Mouse (Mus musculus) embryo, embryonic 11 days (tissue): ENCODE results near the gene Ifi211.
"Not testable (repeated sequence)": the region's sequence is repeated elsewhere in the genome, so short reads cannot be mapped to it uniquely, and the experiment has no call there.

Experiments used
- DNase-seq: peaks from one replicate; pipeline ENCODE4 v3.0.0-alpha.2; 2015

Gene Ifi211

DNA sequence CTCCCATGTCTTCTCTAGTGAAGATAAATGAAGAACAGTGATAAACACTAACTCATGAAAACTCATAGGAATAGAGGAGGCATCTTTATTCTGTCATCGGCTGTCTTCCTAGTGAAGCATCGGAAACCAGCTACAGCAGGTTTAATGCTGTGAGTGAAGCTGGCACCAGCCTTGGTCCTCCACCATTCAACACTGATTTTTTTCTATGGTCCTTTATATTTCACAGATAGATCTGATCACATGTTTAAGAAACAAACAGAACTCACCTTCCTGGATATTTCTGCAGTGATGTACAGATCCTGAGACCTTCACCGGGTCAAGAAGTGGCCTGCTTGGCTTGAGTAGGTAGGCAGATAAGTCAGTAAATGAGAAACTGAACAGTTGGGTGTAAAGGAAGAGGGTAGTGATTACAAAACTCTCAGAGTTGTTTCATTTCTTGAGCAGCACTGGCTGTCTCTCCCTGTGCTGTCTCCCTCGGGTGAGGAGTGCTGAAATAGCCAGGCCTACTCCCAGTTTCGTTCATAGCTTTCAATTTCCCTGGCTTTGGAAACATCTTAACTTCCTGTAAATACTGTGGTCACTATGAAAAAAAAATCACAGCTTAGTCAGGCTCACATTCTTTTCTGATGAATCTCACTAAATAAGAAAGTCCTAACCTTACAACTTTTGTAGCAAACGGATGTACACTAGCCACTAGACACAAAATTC is at the start of gene Ifi211:
Gene Ifi211 (minus strand): TSS at position 499 of the 708 bp plus-strand sequence.
- not testable (repeated sequence) for DNase-seq

DNA sequence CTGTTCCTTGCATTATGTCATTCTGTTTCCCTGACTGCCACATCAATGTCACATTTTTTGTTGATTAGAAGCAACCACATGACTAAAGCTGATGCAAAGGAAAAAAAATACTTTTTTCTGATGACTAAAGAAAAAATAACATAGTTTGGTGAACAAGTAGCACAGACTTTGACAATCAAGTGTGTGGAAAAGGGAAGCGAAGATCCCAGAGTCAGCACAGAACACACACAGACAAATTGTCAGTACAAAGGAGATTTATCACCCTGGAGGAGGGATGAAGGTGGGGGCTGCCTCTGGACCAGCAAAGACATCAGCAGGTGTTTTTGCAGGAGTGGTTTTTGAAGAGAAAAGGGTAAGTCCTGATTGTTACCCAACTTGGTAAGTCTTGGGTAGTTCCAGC is 48.6 kb upstream of the Ifi211 start:
- not testable (repeated sequence) for DNase-seq

DNA sequence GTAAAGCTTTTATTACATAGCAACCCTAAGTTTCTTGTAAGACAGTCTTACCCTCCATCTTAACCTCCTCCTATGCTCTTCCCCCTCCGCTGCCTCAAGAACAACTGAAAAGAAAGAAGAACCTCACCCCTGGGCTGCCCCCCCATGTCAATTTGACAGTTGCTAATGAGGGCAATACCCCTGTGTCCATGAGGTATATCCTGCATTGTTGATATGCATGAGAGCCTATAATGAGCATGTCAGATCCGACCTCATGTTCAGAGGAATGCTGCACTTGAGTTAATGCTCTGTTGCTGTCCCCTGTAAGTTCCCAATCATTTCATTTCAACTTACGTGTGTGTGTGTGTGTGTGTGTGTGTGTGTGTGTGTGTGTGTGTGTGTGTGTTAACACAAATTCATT is 47.2 kb upstream of the Ifi211 start:
- not testable (repeated sequence) for DNase-seq

DNA sequence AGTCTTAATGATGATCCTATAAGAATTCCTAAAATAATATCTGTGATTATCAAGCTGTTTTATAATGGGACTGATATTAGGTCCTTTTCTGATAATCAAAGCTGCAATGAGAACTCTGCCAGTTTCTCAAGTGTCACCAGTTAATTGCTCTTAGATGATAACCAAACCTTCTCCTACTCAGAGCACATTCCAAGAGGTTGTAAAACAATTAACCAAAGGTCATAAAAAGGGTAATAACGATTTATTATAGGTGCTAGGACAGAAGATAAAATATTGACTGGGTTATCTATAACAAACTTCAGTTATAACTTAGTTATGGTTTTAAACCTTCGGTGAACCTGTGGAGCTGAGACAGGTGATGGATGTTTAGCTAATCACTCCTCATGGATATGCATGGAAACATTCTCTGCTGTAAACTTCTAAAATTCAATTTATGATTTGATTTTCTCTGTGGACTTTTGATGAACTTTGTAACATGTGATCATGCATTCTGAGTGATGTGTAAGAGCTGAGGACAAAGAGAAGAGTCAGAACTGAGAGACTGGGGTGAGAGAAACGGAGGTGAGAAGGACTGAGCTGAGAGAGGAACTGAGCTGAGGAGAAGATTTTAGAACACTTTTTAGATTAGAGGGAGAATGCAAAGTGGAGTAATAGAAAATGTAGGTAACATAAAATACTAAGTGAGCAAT is 43.1 kb upstream of the Ifi211 start:
- not testable (repeated sequence) for DNase-seq

DNA sequence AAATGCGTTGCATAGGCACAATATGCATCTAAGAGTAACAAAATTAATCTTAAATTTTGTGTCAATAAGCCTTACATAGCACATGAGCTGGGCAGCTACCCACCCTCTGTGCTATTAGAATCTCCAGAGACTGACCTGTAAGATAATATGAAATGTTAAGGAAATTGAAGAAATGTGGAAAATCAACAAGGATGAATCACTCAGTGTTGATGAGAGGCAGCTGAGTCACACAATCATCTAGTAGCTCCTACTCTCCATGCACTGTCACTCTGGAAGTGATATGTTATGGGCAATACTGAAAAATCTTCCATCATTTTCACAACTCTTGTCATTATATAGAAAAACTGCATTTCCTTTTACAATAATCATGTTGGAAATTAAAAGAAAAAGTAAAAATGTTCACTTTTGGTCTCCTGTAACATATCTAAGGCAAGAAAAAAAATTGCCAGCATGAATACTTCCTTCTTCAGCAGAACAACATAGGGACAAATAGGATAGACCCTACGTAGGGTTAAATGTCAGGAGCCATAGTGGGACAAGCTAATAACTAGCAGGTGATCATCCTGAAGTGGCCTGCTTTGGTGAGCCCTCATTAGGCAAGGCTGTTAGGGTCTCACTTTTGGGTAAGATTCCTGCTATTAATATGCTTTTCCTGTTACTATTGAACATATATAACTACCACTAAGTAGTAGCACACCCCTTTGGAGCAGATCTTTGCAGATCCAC is 42.4 kb upstream of the Ifi211 start:
- DNase-seq, result no peak

DNA sequence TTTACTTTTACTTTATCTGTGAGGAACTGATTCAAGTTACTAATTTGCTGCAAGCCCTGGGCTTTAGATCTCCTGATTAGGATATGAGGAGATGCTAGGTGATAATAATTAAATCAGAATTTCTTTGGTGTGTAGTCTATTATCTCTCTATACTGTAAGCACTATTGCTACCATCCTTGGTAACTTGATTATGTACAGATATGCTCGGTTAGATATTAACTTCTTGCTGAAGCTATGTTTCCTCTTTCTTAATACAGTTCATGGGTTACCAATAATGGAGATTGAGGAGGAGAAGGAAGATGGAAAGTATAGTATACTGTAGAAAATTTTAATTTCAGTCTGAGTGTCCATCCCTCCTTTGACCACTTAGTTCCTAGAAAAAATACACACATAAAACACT is 40.7 kb upstream of the Ifi211 start:
- no peak for DNase-seq

DNA sequence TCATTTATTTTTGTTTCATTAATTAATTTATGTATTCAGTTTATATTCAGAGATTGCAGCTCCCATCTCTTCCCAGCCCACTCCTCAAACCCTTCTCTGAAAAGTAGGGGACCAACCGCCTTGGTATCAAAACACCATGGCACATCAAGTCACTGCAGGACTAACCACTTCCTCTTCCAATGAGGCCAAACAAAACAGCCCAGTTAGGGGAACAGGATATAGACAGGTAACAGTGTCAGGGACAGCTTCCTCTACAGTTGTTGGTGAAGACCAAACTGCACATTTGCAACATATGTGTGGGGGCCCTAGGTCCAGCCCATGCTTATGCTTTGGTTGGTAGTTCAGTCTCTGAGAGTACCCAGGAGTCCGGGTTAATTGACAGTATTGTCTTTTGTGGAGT is 36.2 kb upstream of the Ifi211 start:
- not testable (repeated sequence) for DNase-seq

DNA sequence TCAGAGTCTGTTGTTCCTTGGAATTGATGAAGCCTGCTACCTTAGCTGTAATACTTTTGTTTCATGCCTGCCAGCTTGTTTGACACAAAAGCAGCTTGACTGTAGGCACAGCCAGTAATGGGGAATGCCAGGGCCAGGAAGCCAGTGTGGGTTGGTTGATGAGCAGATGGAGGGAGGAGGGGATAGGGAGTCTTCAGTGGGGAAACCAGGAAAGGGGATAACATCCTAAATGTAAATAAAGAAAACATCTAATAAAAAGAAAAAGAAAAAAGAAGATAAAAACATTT is 29.9 kb upstream of the Ifi211 start:
- DNase-seq, result not testable (repeated sequence)

DNA sequence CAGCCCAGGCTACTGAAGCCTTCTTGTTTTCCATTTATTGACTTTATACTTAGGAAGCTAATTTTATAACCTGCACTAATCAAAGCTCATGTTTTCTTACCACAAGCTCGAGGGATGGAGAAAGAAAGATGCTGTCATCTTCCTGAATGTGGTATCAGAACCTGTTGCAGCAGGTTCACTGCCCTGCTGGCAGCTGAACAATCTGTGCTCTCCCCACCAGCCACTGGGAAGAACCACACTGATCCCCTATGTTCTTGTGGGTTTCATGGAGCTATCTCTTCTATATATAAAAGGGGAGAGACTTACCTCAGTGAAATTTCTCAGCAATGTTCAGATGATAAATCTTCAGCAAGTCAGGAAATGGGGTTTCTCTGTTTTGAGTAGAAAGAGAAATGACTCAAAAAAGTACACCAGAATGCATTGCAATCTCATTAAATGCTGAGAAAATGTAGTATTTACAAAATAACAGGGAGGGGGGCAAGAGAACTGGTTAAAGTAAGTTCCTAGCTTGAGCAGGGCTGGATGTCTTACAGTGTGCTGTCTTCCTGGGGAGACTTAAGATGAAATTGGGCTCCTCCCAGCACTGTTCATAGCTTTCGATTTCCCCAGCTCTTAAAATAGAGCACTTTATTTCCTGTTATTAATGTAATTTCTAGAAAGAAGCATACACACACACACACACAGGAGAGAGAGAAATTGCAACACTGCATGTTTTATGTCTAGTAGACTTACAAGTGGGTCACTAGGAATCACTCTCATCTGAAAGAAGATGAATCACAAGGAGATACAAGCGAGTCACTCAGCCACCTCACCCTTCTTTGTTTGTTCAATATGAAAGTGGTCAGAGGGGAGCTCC is 29.3 kb upstream of the Ifi211 start, which contains the start of the genes Mndal and Ifi203:
Gene Mndal (minus strand): TSS at position 568 of the 856 bp plus-strand sequence.
Gene Ifi203 (minus strand): TSS at position 749 of the 856 bp plus-strand sequence.
- DNase-seq, result not testable (repeated sequence)

DNA sequence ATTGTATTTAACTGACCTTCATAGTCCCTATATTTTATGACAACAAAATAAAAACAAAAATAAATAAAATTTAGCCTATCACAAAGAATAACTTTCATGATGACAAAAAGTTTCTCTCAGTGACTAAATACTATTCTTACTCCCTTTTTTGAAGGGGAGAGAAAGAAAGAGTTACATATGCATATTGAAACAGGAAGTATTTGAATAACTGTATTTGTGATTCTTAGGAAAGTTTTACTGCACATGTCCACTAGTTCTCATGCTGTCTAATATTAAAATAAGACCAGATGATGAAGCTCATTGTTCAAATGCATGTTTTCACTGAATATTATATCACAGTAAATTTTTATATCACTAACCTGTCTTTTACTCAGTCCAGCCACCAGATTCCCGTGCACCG is 28.7 kb upstream of the Ifi211 start:
- not testable (repeated sequence) for DNase-seq

DNA sequence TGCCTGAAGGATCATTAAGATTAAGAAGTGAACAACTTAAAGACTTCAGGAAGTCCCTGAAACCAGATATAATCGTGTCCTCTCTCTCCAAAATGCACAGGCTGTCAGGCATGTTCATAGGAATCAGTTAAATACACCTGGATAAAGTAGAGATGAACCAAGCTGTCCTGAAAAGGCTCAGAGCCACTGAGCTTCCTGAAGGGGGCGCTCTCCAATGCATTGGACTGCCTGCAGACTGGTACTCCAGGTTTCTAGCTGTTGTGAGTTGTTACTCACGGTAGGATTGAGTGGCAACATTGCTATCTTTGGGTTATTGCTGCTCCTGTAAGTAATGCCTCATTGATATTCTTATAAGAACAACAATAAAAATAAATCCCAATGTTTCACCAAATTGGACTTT is 6.4 kb upstream of the Ifi211 start:
- not testable (repeated sequence) for DNase-seq

DNA sequence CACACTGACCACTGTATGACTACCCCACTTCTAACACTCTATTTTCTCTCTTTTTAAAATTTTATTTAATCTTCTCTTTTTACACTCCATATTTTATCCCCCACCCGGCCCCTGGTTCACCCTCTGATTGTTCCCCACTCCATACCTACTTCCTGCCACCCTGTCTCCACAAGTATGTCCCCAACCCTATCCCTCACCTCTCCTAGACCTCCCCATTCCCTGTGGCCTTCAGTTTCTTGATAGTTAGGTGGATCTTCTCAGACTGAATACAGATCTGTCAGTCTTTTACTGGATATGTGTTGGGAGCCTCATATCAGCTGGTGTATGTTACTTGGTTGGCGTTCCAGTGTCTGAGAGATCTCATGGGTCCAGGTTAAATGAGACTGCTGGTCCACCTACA is 1.7 kb upstream of the Ifi211 start:
- DNase-seq, result no peak

DNA sequence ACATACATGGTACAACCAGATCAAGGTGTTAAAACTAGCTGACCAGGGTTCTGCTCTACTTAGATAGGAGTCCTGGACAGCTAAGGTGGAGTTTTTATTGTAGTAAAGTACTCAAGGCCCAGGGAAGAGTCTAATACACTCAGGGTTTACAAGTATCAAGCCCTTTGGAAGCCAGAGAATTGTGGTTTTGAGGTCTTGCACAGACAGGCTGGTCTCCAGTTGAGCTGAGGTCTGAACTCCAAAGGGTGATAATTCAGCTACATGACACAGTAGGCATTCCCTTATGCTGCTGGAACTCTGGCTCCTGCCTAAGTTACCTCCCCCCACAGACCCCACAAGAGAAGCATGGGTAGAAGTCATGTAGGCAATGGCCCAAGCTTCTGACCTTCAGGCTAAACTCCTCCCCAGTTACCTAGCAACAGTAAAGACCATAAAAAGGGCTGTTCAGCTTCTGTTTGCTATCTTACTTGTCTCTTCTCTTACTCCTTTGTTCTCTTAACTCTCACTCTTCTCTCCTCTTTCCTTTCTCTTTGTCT is 478 bp upstream of the Ifi211 start:
- not testable (repeated sequence) for DNase-seq

DNA sequence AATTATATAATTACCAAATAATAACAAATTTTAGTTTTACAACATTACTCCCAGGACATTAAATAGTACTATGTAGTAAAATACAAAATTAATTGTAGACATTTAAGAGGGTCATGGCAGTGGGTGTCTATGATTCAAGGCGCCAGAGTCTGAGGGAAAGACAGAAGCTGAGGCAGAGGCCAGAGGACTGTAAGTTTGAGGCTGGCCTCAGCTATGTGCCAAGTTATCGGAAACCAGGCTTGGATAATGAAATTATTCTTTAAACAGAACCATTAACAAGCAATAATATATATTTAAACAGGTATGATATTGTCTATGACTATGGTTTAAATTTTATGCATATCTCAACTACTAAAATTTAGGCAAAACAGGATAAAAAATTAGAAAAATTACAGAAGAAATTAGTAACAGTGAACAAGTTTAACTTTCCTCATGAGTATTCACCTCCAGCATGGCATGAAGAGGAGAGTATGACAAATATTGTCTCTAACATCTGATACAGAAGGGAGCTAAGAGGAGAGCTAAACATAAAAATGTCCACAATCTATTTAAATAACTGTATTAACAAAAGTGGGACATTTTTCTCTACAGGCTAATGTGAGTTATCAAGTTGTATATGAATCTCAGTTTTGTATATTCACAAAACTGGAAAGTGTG is 910 bp downstream of the Ifi211 start:
- no peak for DNase-seq

DNA sequence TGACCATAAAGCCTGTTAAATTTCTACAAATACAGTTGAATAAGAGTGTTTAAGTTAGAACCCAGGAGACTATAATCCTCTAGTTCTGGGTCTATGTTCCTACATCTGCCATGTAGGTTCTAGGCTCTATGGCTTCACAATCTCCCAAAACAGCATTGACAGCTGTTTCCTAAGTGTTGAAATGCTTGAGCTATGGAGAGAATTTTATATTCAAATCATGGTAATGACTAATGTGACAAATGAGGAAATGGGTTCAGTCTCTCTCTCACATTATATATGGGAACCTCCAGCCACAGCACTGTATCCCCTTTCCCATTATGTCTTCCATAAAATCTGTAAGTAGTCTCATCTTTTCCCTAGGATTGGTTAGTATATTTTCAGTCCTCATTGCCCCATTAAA is 4.5 kb downstream of the Ifi211 start:
- DNase-seq, result not testable (repeated sequence)

DNA sequence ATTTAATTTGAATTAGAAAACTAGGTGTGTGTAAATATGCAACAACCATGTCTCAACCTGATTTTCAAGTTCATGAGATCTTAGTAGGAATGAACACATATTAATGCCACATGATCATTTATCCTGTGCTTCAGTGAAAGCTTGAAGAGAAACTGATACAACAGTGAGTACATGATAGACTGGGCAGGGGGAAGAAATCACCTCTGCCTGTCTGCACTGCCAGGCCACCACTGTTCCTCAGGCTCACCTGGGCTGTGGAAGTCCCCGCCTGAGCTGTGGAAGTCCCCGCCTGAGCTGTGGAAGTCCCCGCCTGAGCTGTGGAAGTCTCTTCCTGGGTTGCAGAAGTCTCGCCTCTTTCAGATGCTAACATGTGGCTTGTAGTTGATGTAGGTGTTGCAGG is 7.0 kb downstream of the Ifi211 start:
- not testable (repeated sequence) for DNase-seq

DNA sequence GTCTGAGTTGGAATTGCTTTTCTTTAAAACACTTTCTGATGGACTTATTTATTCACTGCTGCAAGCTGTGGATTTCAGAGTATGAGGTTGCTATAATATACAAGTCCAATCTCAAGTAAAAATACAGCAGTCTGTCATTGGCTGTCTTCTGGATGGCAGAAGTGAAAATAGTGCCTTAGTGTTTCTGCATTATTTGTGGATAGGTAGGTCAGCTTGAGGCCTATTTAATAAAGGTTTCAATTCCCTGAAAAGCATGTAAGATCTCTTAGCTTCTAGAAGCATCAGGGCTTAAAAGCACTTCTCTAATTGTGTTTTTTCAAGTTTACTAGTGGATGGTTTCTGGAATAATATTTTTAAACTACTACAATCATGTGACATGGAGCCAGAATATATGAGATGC is 23.1 kb downstream of the Ifi211 start:
- not testable (repeated sequence) for DNase-seq

DNA sequence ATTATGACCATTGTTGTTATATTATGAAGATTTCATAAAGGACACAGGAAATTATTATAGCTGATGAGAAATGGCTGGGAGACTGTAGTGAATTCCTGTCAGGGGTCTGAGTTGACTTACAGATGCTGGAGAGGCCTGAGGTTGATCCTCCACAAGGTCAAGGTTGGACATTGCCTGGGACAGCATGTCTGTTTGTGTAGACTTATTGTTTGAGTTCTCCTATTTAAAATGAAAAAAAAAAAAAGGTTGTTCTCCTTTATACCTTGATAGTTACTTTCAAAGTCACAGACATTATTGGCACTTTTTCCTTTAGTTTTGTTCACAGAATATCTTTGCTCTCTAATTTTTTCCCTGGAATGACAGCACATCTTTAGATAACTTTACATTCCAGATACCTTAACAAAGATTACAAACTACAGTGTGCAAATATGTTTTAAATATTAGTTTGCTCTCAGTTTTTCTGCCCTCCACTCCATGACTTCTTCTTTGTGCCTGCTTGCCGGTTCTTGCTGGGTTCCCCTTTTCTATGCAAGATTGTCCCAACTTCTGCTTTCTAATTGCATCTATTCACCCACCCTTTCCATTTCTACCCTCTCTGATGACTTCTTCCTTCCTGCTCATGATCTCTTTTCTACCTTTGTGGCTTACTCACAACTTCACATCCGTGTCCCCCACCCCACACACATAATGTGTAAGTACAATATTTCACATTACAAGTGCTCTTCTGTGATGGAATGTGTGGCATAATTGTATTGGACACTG is 25.6 kb downstream of the Ifi211 start:
- DNase-seq, result not testable (repeated sequence)

DNA sequence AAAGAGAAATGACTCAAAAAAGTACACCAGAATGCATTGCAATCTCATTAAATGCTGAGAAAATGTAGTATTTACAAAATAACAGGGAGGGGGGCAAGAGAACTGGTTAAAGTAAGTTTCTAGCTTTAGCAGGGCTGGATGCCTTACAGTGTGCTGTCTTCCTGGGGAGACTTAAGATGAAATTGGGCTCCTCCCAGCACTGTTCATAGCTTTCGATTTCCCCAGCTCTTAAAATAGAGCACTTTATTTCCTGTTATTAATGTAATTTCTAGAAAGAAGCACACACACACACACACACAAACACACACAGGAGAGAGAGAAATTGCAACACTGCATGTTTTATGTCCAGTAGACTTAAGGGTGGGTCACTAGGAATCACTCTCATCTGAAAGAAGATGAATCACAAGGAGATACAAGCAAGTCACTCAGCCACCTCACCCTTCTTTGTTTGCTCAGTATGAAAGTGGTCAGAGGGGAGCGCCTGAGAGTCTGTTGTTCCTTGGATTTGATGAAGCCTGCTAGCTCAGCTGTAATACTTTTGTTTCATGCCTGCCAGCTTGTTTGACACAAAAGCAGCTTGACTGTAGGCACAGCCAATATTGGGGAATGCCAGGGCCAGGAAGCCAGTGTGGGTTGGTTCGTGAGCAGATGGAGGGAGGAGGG is 32.7 kb downstream of the Ifi211 start:
- not testable (repeated sequence) for DNase-seq

DNA sequence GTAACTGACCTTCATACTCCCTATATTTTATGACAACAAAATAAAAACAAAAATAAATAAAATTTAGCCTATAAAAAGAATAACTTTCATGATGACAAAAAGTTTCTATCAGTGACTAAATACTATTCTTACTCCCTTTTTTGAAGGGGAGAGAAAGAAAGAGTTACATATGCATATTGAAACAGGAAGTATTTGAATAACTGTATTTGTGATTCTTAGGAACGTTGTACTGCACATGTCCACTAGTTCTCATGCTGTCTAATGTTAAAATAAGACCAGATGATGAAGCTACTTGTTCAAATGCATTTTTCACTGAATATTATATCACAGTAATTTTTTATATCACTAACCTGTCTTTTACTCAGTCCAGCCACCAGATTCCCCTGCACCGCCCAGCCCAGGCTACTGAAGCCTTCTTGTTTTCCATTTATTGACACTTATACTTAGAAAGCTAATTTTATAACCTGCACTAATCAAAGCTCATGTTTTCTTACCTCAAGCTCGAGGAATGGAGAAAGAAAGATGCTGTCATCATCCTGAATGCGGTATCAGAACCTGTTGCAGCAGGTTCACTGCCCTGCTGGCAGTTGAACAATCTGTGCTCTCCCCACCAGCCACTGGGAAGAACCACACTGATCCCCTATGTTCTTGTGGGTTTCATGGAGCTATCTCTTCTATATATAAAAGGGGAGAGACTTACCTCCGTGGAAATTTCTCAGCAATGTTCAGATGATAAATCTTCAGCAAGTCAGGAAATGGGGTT is 33.4 kb downstream of the Ifi211 start:
- not testable (repeated sequence) for DNase-seq
